Mouse (Mus musculus): ENCODE measurements at regions not wholly inside any gene's neighbourhood (a gene's known extent, or its start where the extent isn't known, plus 50 kb on each side); places are given as distances from the start of the nearest gene placed in this dataset.

GRCm38 (mm10) chr6:51196391-51196790 is 236.1 kb upstream of the Nfe2l3 start:
- no peak overlapping the region for H3K4me2 ChIP-seq (ENCODE audit: low read depth)
- no peak overlapping the region for H3K27ac ChIP-seq (ENCODE audit: low read depth, low read length)
- ATAC-seq: no peak
- no peaks in the 10 kb centered on the region for H3K36me3 ChIP-seq (ENCODE audit: insufficient read depth)
- H3K9ac ChIP-seq: no peak overlapping the region
- H3K27me3 ChIP-seq (ENCODE audit: insufficient read depth, low read length): peaks cover 43% of the 10 kb centered on the region
- no peak for TF ChIP-seq CTCF (IDR thresholded peaks at IDR 0.05; ENCODE audit: low read depth)
- H3K4me1 ChIP-seq (ENCODE audit: insufficient read depth): no peaks in the 10 kb centered on the region
- no peak overlapping the region for H3K4me3 ChIP-seq (ENCODE audit: low read depth, low read length)
- WGBS: 88% methylated on average over 2 of the region's 2 CpGs
- DNase-seq: no peak
- H3K9me3 ChIP-seq (ENCODE audit: low read length): no peaks in the 10 kb centered on the region

GRCm38 (mm10) chr6:51197000-51197774 is 235.3 kb upstream of the Nfe2l3 start:
- Histone ChIP-seq H3K4me3 (ENCODE audit: low read depth, low read length) (no peak overlapping the region), H3K27ac (ENCODE audit: low read depth, low read length) (no peak overlapping the region), H3K9me3 (ENCODE audit: low read length) (no peaks in the 10 kb centered on the region), H3K4me2 (ENCODE audit: low read depth) (no peak overlapping the region), H3K9ac (no peak overlapping the region), H3K36me3 (ENCODE audit: insufficient read depth) (no peaks in the 10 kb centered on the region), H3K27me3 (ENCODE audit: insufficient read depth, low read length) (peaks cover 36% of the 10 kb centered on the region), H3K4me1 (ENCODE audit: insufficient read depth) (no peaks in the 10 kb centered on the region)
- WGBS: 74% methylated on average over 16 of the region's 16 CpGs
- no peak for TF ChIP-seq CTCF (IDR thresholded peaks at IDR 0.05; ENCODE audit: low read depth)
- DNase-seq: no peak
- ATAC-seq: no peak

GRCm38 (mm10) chr6:51200207-51200606 is 232.3 kb upstream of the Nfe2l3 start:
- TF ChIP-seq CTCF (IDR thresholded peaks at IDR 0.05; ENCODE audit: low read depth): no peak
- Histone ChIP-seq H3K9ac (no peak overlapping the region), H3K27me3 (ENCODE audit: insufficient read depth, low read length) (peaks cover 12% of the 10 kb centered on the region; the same call in 1 of the 2 replicates), H3K4me2 (ENCODE audit: low read depth) (no peak overlapping the region), H3K4me3 (ENCODE audit: low read depth, low read length) (no peak overlapping the region), H3K4me1 (ENCODE audit: insufficient read depth) (no peaks in the 10 kb centered on the region), H3K36me3 (ENCODE audit: insufficient read depth) (no peaks in the 10 kb centered on the region), H3K27ac (ENCODE audit: low read depth, low read length) (no peak overlapping the region), H3K9me3 (ENCODE audit: low read length) (no peaks in the 10 kb centered on the region)
- no peak for ATAC-seq
- no peak for DNase-seq
- WGBS: 65% methylated on average over 5 of the region's 5 CpGs

- WGBS: 91% methylated on average over 14 of the region's 14 CpGs
- Histone ChIP-seq H3K4me3 (ENCODE audit: low read depth, low read length) (no peak overlapping the region), H3K27me3 (ENCODE audit: insufficient read depth, low read length) (peaks cover 9% of the 10 kb centered on the region; the same call in 1 of the 2 replicates), H3K27ac (ENCODE audit: low read depth, low read length) (no peak overlapping the region), H3K4me2 (ENCODE audit: low read depth) (no peak overlapping the region), H3K36me3 (ENCODE audit: insufficient read depth) (no peaks in the 10 kb centered on the region), H3K9me3 (ENCODE audit: low read length) (no peaks in the 10 kb centered on the region), H3K4me1 (ENCODE audit: insufficient read depth) (no peaks in the 10 kb centered on the region), H3K9ac (no peak overlapping the region)
- no peak for TF ChIP-seq CTCF (IDR thresholded peaks at IDR 0.05; ENCODE audit: low read depth)
- no peak for DNase-seq
- ATAC-seq: no peak
Measured at GRCm38 (mm10) chr6:51200837-51201236, 231.6 kb upstream of the Nfe2l3 start.

- peaks cover 3% of the 10 kb centered on the region; the same call in 1 of the 2 replicates for H3K4me1 ChIP-seq (ENCODE audit: insufficient read depth)
- no peak overlapping the region for H3K4me3 ChIP-seq (ENCODE audit: low read depth, low read length)
- no peaks in the 10 kb centered on the region; the same call in 1 of the 2 replicates for H3K27me3 ChIP-seq (ENCODE audit: insufficient read depth, low read length)
- no peak for DNase-seq
- WGBS: 80% methylated on average over 3 of the region's 3 CpGs
- H3K9me3 ChIP-seq (ENCODE audit: low read length): no peaks in the 10 kb centered on the region
- H3K27ac ChIP-seq (ENCODE audit: low read depth, low read length): no peak overlapping the region
- H3K36me3 ChIP-seq (ENCODE audit: insufficient read depth): no peaks in the 10 kb centered on the region
- no peak for TF ChIP-seq CTCF (IDR thresholded peaks at IDR 0.05; ENCODE audit: low read depth)
- H3K9ac ChIP-seq: no peak overlapping the region
- no peak overlapping the region for H3K4me2 ChIP-seq (ENCODE audit: low read depth)
- ATAC-seq: no peak
Measured at GRCm38 (mm10) chr6:51204306-51204705, 228.2 kb upstream of the Nfe2l3 start.

- DNase-seq (no peak), ATAC-seq (no peak)
- no peak overlapping the region for H3K9ac ChIP-seq
- H3K36me3 ChIP-seq (ENCODE audit: insufficient read depth): no peaks in the 10 kb centered on the region
- H3K4me2 ChIP-seq (ENCODE audit: low read depth): no peak overlapping the region
- no peaks in the 10 kb centered on the region; the same call in 1 of the 2 replicates for H3K27me3 ChIP-seq (ENCODE audit: insufficient read depth, low read length)
- TF ChIP-seq CTCF (IDR thresholded peaks at IDR 0.05; ENCODE audit: low read depth): no peak
- H3K4me3 ChIP-seq (ENCODE audit: low read depth, low read length): no peak overlapping the region
- 85% methylated on average over 11 of the region's 11 CpGs for WGBS
- H3K4me1 ChIP-seq (ENCODE audit: insufficient read depth): peaks cover 3% of the 10 kb centered on the region; the same call in 1 of the 2 replicates
- H3K9me3 ChIP-seq (ENCODE audit: low read length): no peaks in the 10 kb centered on the region
- no peak overlapping the region for H3K27ac ChIP-seq (ENCODE audit: low read depth, low read length)
Measured at GRCm38 (mm10) chr6:51205411-51205810, 227.1 kb upstream of the Nfe2l3 start.

GRCm38 (mm10) chr6:51206712-51207505 is 225.6 kb upstream of the Nfe2l3 start:
- DNase-seq (peak; percentile 70), ATAC-seq (0 out of 2 replicates have a peak, but pooled peaks have one; percentile 28)
- Histone ChIP-seq H3K36me3 (ENCODE audit: insufficient read depth) (no peaks in the 10 kb centered on the region), H3K4me2 (ENCODE audit: low read depth) (no peak overlapping the region), H3K4me1 (ENCODE audit: insufficient read depth) (peaks cover 3% of the 10 kb centered on the region; the same call in 1 of the 2 replicates), H3K9me3 (ENCODE audit: low read length) (no peaks in the 10 kb centered on the region), H3K4me3 (ENCODE audit: low read depth, low read length) (no peak overlapping the region), H3K9ac (no peak overlapping the region), H3K27me3 (ENCODE audit: insufficient read depth, low read length) (no peaks in the 10 kb centered on the region; the same call in 1 of the 2 replicates), H3K27ac (ENCODE audit: low read depth, low read length) (no peak overlapping the region)
- peak; percentile 74 for TF ChIP-seq CTCF (IDR thresholded peaks at IDR 0.05; ENCODE audit: low read depth)
- WGBS: 9% methylated on average over 11 of the region's 11 CpGs

All from forebrain, postnatal 0 days (tissue).